Mouse (Mus musculus) liver, postnatal 0 days (tissue): Measurements from ENCODE around the gene Ctf1.

ENCODE experiments used
- CTCF ChIP-seq: sonication (generic); IDR thresholded peaks from 2 replicates; pipeline ENCODE4 v1.5.1; 2016; ENCODE audit warnings: antibody characterized with exemption, low read depth
- EP300 ChIP-seq: IDR thresholded peaks from 2 replicates; pipeline ENCODE4 v1.6.1; 2016; ENCODE audit warnings: antibody characterized with exemption, low read depth, mild to moderate bottlenecking

GRCm38 (mm10) chr7:127746494-127747491 lies 34.3 kb downstream of the Ctf1 start:
- TF ChIP-seq CTCF (no peak), EP300 (no peak)
